Mouse (Mus musculus) midbrain, embryonic 15.5 days (tissue): ENCODE data around the gene Krt18. TPM values are rescaled to one million over a fixed set of nuclear protein-coding genes. Genes with fewer than 3 reads are reported as not detected.
A peak's percentile ranks its signal among the peaks of the same experiment; 100 is the strongest.

ENCODE experiments used
- ATAC-seq: fragments of 200-750 bp; cut with Nextera tagmentation; replicated peaks from 2 replicates; pipeline ENCODE4 v1.8.0; 2017; ENCODE audit warnings: moderate TSS enrichment
- H3K27ac ChIP-seq: fragments of 300-500 bp; sonication (generic); 2 replicates; pipeline ENCODE4 v1.5.1; 2015; ENCODE audit warnings: mild to moderate bottlenecking, inconsistent platforms
- H3K27me3 ChIP-seq: fragments of 300-500 bp; sonication (generic); replicated peaks from 2 replicates; pipeline ENCODE4 v1.6.1; 2015; ENCODE audit warnings: inconsistent platforms
- H3K36me3 ChIP-seq: fragments of 300-500 bp; sonication (generic); replicated peaks from 2 replicates; pipeline ENCODE4 v1.6.1; 2015; ENCODE audit warnings: inconsistent platforms
- H3K4me1 ChIP-seq: fragments of 300-500 bp; sonication (generic); 2 replicates; pipeline ENCODE4 v1.6.1; 2015; ENCODE audit warnings: inconsistent platforms
- H3K4me2 ChIP-seq: fragments of 300-500 bp; sonication (generic); 2 replicates; pipeline ENCODE4 v1.6.1; 2015; ENCODE audit warnings: inconsistent platforms, mild to moderate bottlenecking, moderate library complexity
- H3K4me3 ChIP-seq: fragments of 300-500 bp; sonication (generic); 2 replicates; pipeline ENCODE4 v1.5.1; 2015; ENCODE audit warnings: mild to moderate bottlenecking, inconsistent platforms
- H3K9ac ChIP-seq: fragments of 300-500 bp; sonication (generic); 2 replicates; pipeline ENCODE4 v1.6.1; 2015; ENCODE audit warnings: mild to moderate bottlenecking, inconsistent platforms
- H3K9me3 ChIP-seq: fragments of 300-500 bp; sonication (generic); 2 replicates; pipeline ENCODE4 v1.6.1; 2016; ENCODE audit warnings: inconsistent platforms
- WGBS: fragments of 180-500 bp; shearing (Covaris S2); methylation state at CpG from one replicate; pipeline ENCODE4 v1.1.7; 2015; ENCODE audit warnings: mixed read lengths; 5-methylcytosine and 5-hydroxymethylcytosine counted together
- polyA plus RNA-seq: library from polyadenylated mRNA; unstranded; fragments of >200 nt; fragmentation: Nextera tagmentation; extraction: Ambion mirVana; gene quantifications from 2 replicates; pipeline ENCODE4 v1.2.1, GENCODE M21; 2015

Krt18 gene
- polyA plus RNA-seq, 1 experiment from 2014 or later = 4.4 TPM

GRCm38 (mm10) chr15:102048006-102048405 is 20.0 kb downstream of the Krt18 start:
- H3K4me3 ChIP-seq = no peak overlapping the region
- H3K27me3 ChIP-seq = no peaks in the 10 kb centered on the region

GRCm38 (mm10) chr15:102049871-102050270 is 21.9 kb downstream of the Krt18 start:
- ATAC-seq = no peak
- H3K4me3 ChIP-seq = no peak overlapping the region
- H3K27ac ChIP-seq = no peak overlapping the region
- peaks cover 7% of the 10 kb centered on the region; the same call in 1 of the 2 replicates for H3K4me1 ChIP-seq
- H3K27me3 ChIP-seq = no peaks in the 10 kb centered on the region
- no peak overlapping the region for H3K4me2 ChIP-seq
- no peaks in the 10 kb centered on the region for H3K36me3 ChIP-seq
- no peaks in the 10 kb centered on the region for H3K9me3 ChIP-seq
- no peak overlapping the region for H3K9ac ChIP-seq

More at GRCm38 (mm10) chr15:102048006-102048405, 20.0 kb downstream of the Krt18 start:
- no peaks in the 10 kb centered on the region for H3K9me3 ChIP-seq
- no peak for ATAC-seq
- no peak overlapping the region for H3K4me2 ChIP-seq
- H3K9ac ChIP-seq = no peak overlapping the region
- peaks cover 7% of the 10 kb centered on the region; the same call in 1 of the 2 replicates for H3K4me1 ChIP-seq
- no peaks in the 10 kb centered on the region for H3K36me3 ChIP-seq
- H3K27ac ChIP-seq = no peak overlapping the region
- 90% methylated on average over 6 of the region's 6 CpGs for WGBS

- peak overlapping the region; percentile 42 for H3K4me3 ChIP-seq
- H3K9me3 ChIP-seq = no peaks in the 10 kb centered on the region
- peaks cover 7% of the 10 kb centered on the region; the same call in 1 of the 2 replicates for H3K4me1 ChIP-seq
- peak overlapping the region; percentile 56 for H3K4me2 ChIP-seq
- no peaks in the 10 kb centered on the region for H3K27me3 ChIP-seq
- peak overlapping the region; percentile 62 for H3K27ac ChIP-seq
- peak; percentile 84 for ATAC-seq
- H3K9ac ChIP-seq = peak overlapping the region; percentile 42
- WGBS = under 1% methylated on average over 25 of the region's 33 CpGs
- H3K36me3 ChIP-seq = no peaks in the 10 kb centered on the region
Observed at GRCm38 (mm10) chr15:102051920-102052683, 24.1 kb downstream of the Krt18 start.

GRCm38 (mm10) chr15:102056495-102057174 is 28.7 kb downstream of the Krt18 start:
- Histone ChIP-seq H3K4me3 (no peak overlapping the region), H3K36me3 (no peaks in the 10 kb centered on the region), H3K4me2 (no peak overlapping the region), H3K9me3 (no peaks in the 10 kb centered on the region), H3K27ac (no peak overlapping the region), H3K27me3 (no peaks in the 10 kb centered on the region), H3K9ac (no peak overlapping the region), H3K4me1 (peaks cover 4% of the 10 kb centered on the region; the same call in 1 of the 2 replicates)
- 89% methylated on average over 15 of the region's 15 CpGs for WGBS
- ATAC-seq = no peak

- H3K4me1 ChIP-seq = no peaks in the 10 kb centered on the region; the same call in 1 of the 2 replicates
- H3K4me3 ChIP-seq = no peak overlapping the region
- H3K36me3 ChIP-seq = no peaks in the 10 kb centered on the region
- ATAC-seq = peak; percentile 85
- no peak overlapping the region for H3K9ac ChIP-seq
- no peak overlapping the region for H3K4me2 ChIP-seq
- H3K9me3 ChIP-seq = no peaks in the 10 kb centered on the region
- H3K27ac ChIP-seq = no peak overlapping the region
- WGBS = 8% methylated on average over 20 of the region's 20 CpGs
- H3K27me3 ChIP-seq = peaks cover 20% of the 10 kb centered on the region
Observed at GRCm38 (mm10) chr15:102065661-102066325, 37.8 kb downstream of the Krt18 start.

- H3K27ac ChIP-seq = no peak overlapping the region
- H3K4me1 ChIP-seq = peaks cover 17% of the 10 kb centered on the region
- no peaks in the 10 kb centered on the region for H3K36me3 ChIP-seq
- no peak overlapping the region for H3K9ac ChIP-seq
- H3K9me3 ChIP-seq = no peaks in the 10 kb centered on the region
- H3K4me3 ChIP-seq = no peak overlapping the region
- H3K4me2 ChIP-seq = no peak overlapping the region
- ATAC-seq = no peak
- peaks cover 20% of the 10 kb centered on the region for H3K27me3 ChIP-seq
- WGBS = 76% methylated on average over 13 of the region's 13 CpGs
Observed at GRCm38 (mm10) chr15:102070476-102071467, 42.8 kb downstream of the Krt18 start.

GRCm38 (mm10) chr15:102072963-102073558 is 45.1 kb downstream of the Krt18 start:
- Histone ChIP-seq H3K4me1 (peaks cover 27% of the 10 kb centered on the region), H3K27me3 (peaks cover 4% of the 10 kb centered on the region; the same call in 1 of the 2 replicates), H3K4me3 (peak overlapping the region; percentile 64), H3K9me3 (no peaks in the 10 kb centered on the region), H3K9ac (peak overlapping the region; percentile 23), H3K36me3 (no peaks in the 10 kb centered on the region), H3K27ac (peak overlapping the region; percentile 98), H3K4me2 (peak overlapping the region; percentile 70)
- WGBS = 17% methylated on average over 6 of the region's 6 CpGs
- peak; percentile 59 for ATAC-seq

GRCm38 (mm10) chr15:102073559-102074069 is 45.6 kb downstream of the Krt18 start, which contains the start of gene Eif4b:
Eif4b (plus strand) TSS chr15:102073773.
- peaks cover 27% of the 10 kb centered on the region for H3K4me1 ChIP-seq
- H3K9ac ChIP-seq = peak within 1 kb of the TSS; percentile 94
- peak; percentile 92 for ATAC-seq
- H3K9me3 ChIP-seq = no peaks in the 10 kb centered on the region
- peak within 1 kb of the TSS; percentile 98 for H3K27ac ChIP-seq
- peaks cover 4% of the 10 kb centered on the region; the same call in 1 of the 2 replicates for H3K27me3 ChIP-seq
- peak within 1 kb of the TSS; percentile 70 for H3K4me2 ChIP-seq
- WGBS = under 1% methylated on average over 58 of the region's 58 CpGs
- no peaks in the 10 kb centered on the region for H3K36me3 ChIP-seq
- H3K4me3 ChIP-seq = peak within 1 kb of the TSS; percentile 64

- peak; percentile 59 for ATAC-seq
- no peaks in the 10 kb centered on the region for H3K36me3 ChIP-seq
- H3K4me3 ChIP-seq = peak overlapping the region; percentile 64
- peak overlapping the region; percentile 70 for H3K4me2 ChIP-seq
- H3K9me3 ChIP-seq = no peaks in the 10 kb centered on the region
- under 1% methylated on average over 57 of the region's 57 CpGs for WGBS
- H3K27ac ChIP-seq = peak overlapping the region; percentile 98
- H3K4me1 ChIP-seq = peaks cover 27% of the 10 kb centered on the region
- H3K27me3 ChIP-seq = peaks cover 4% of the 10 kb centered on the region; the same call in 1 of the 2 replicates
- H3K9ac ChIP-seq = peak overlapping the region; percentile 94
Observed at GRCm38 (mm10) chr15:102074070-102074731, 46.2 kb downstream of the Krt18 start.

- Histone ChIP-seq H3K4me1 (peaks cover 27% of the 10 kb centered on the region), H3K4me2 (peak overlapping the region; percentile 70), H3K9me3 (no peaks in the 10 kb centered on the region), H3K27me3 (peaks cover 4% of the 10 kb centered on the region; the same call in 1 of the 2 replicates), H3K27ac (peak overlapping the region; percentile 98), H3K4me3 (peak overlapping the region; percentile 64), H3K36me3 (no peaks in the 10 kb centered on the region), H3K9ac (peak overlapping the region; percentile 94)
- ATAC-seq = no peak
- 14% methylated on average over 11 of the region's 11 CpGs for WGBS
Observed at GRCm38 (mm10) chr15:102074876-102075585, 47.1 kb downstream of the Krt18 start.
